ENCODE assay signal across 12 mouse cellular contexts in the genomic region with DNA sequence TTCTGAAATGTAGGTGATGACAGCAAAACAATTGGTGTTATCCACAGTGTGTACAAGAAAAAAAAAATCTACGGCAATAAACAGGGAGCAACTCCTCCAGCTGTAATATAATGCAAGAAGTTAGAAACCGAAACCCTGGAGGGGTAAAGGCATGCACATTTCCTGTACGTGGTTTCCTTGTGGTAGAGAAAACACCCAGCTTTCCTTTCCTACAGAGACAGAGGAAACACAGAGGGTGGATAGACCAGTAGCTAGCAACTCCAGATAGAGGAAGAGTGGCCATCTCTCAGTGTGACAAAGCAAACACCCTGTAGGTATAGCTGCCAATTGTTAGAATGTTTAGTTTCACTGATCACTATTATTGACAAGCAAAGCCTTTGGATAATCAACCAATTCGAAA.
"Had no signal": no experiment of that assay in that cellular context is flagged by ENCODE, and none has a peak within 500 bp of the region (broad histone marks: within the 10 kb centered on the region; RNA-seq: fewer than 3 reads in every experiment).

No protein-coding gene starts in this region.

- DNase-seq: kidney, postnatal 10 days; kidney, postnatal 4 days; liver; liver, embryonic 13.5 days; liver, postnatal 0 days; thymus, postnatal 4 days had no signal

- H3K27me3 ChIP-seq: limb, embryonic 12.5 days; liver, embryonic 13.5 days; lung, embryonic 15.5 days; midbrain, embryonic 13.5 days; neural tube, embryonic 12.5 days had no signal

- H3K36me3 ChIP-seq: limb, embryonic 12.5 days; liver, embryonic 13.5 days; lung, embryonic 15.5 days; midbrain, embryonic 13.5 days; neural tube, embryonic 12.5 days had no signal

- H3K9ac ChIP-seq: limb, embryonic 12.5 days; liver, embryonic 13.5 days; liver, postnatal 0 days; lung, embryonic 15.5 days; midbrain, embryonic 13.5 days; neural tube, embryonic 12.5 days had no signal

- H3K9me3 ChIP-seq: limb, embryonic 12.5 days; liver, embryonic 13.5 days; lung, embryonic 15.5 days; midbrain, embryonic 13.5 days; neural tube, embryonic 12.5 days had no signal

- ATAC-seq: liver, postnatal 0 days; midbrain, embryonic 13.5 days had no signal

- H3K4me2 ChIP-seq: limb, embryonic 12.5 days; liver, embryonic 13.5 days; lung, embryonic 15.5 days; midbrain, embryonic 13.5 days; neural tube, embryonic 12.5 days had no signal

- H3K27ac ChIP-seq: layer of hippocampus, adult 2 months; limb, embryonic 12.5 days; liver, embryonic 13.5 days; lung, embryonic 15.5 days; midbrain, embryonic 13.5 days; neural tube, embryonic 12.5 days; stomach, postnatal 0 days had no signal

- H3K4me1 ChIP-seq: limb, embryonic 12.5 days; liver, embryonic 13.5 days; lung, embryonic 15.5 days; midbrain, embryonic 13.5 days; neural tube, embryonic 12.5 days had no signal

- H3K4me3 ChIP-seq: layer of hippocampus, adult 2 months; limb, embryonic 12.5 days; liver, embryonic 13.5 days; lung, embryonic 15.5 days; midbrain, embryonic 13.5 days; neural tube, embryonic 12.5 days had no signal
